Mouse (Mus musculus) heart, adult 8-10 months (tissue): Measurements from ENCODE around the gene Dagla. TPM values are rescaled to one million over a fixed set of nuclear protein-coding genes. Genes with fewer than 3 reads are reported as not detected.

Experiments
- DNase-seq: peaks from one replicate; pipeline ENCODE4 v3.0.0; 2022; ENCODE audit warnings: low spot score
- total RNA-seq, 4 experiments: library from RNA; stranded (reverse); gene quantifications; 2 replicates each; pipeline ENCODE4 v1.2.4; 2022

Dagla gene
- total RNA-seq, 4 experiments from 2014 or later = 2.8 to 3.7 (median 3.1) TPM

GRCm38 (mm10) chr19:10280771-10281540, 23.7 kb downstream of the Dagla start:
- no peak for DNase-seq

GRCm38 (mm10) chr19:10279668-10280067, 25.0 kb downstream of the Dagla start:
- DNase-seq = peak; percentile 55

- no peak for DNase-seq
Observed at GRCm38 (mm10) chr19:10278669-10279324, 25.9 kb downstream of the Dagla start.

GRCm38 (mm10) chr19:10277759-10278158, 26.9 kb downstream of the Dagla start:
- DNase-seq = no peak

GRCm38 (mm10) chr19:10277331-10277730, 27.3 kb downstream of the Dagla start:
- no peak for DNase-seq

GRCm38 (mm10) chr19:10276483-10277144, 28.1 kb downstream of the Dagla start:
- DNase-seq = no peak

GRCm38 (mm10) chr19:10274056-10274455, 30.6 kb downstream of the Dagla start:
- DNase-seq = no peak

GRCm38 (mm10) chr19:10272746-10273145, 31.9 kb downstream of the Dagla start:
- DNase-seq = peak; percentile 49

- DNase-seq = no peak
Observed at GRCm38 (mm10) chr19:10271592-10271991, 33.1 kb downstream of the Dagla start.

- DNase-seq = no peak
Observed at GRCm38 (mm10) chr19:10270356-10270755, 34.3 kb downstream of the Dagla start.

- no peak for DNase-seq
Observed at GRCm38 (mm10) chr19:10268851-10269250, 35.8 kb downstream of the Dagla start.

GRCm38 (mm10) chr19:10267953-10268352, 36.7 kb downstream of the Dagla start:
- DNase-seq = no peak

- no peak for DNase-seq
Observed at GRCm38 (mm10) chr19:10267057-10267456, 37.6 kb downstream of the Dagla start.

GRCm38 (mm10) chr19:10266196-10266850, 38.4 kb downstream of the Dagla start:
- DNase-seq = peak; percentile 89

- DNase-seq = no peak
Observed at GRCm38 (mm10) chr19:10261369-10261768, 43.3 kb downstream of the Dagla start.

GRCm38 (mm10) chr19:10258279-10259011, 46.2 kb downstream of the Dagla start:
- peak; percentile 75 for DNase-seq

- no peak for DNase-seq
Observed at GRCm38 (mm10) chr19:10248128-10248527, 56.5 kb downstream of the Dagla start.

- DNase-seq = no peak
Observed at GRCm38 (mm10) chr19:10247165-10247564, 57.5 kb downstream of the Dagla start.

- peak; percentile 19 for DNase-seq
Observed at GRCm38 (mm10) chr19:10244183-10244582, 60.5 kb downstream of the Dagla start.

- no peak for DNase-seq
Observed at GRCm38 (mm10) chr19:10242916-10243315, 61.8 kb downstream of the Dagla start.

- peak; percentile 60 for DNase-seq
Observed at GRCm38 (mm10) chr19:10240654-10241305, 63.9 kb downstream of the Dagla start, which contains the start of gene Myrf. Gene Myrf (minus strand): TSS chr19:10240748.
